Mouse (Mus musculus) cerebellum, postnatal 14 days (tissue): Measurements from ENCODE around the gene Gpr146.
"Not testable (repeated sequence)": the region's sequence is repeated elsewhere in the genome, so short reads cannot be mapped to it uniquely, and the experiment has no call there.

ENCODE experiments used
- DNase-seq, 2 experiments: peaks; one replicate each; pipeline ENCODE4 v3.0.0; 2021; ENCODE audit warnings: mixed read lengths in 2 of 2

Gpr146 gene

DNA sequence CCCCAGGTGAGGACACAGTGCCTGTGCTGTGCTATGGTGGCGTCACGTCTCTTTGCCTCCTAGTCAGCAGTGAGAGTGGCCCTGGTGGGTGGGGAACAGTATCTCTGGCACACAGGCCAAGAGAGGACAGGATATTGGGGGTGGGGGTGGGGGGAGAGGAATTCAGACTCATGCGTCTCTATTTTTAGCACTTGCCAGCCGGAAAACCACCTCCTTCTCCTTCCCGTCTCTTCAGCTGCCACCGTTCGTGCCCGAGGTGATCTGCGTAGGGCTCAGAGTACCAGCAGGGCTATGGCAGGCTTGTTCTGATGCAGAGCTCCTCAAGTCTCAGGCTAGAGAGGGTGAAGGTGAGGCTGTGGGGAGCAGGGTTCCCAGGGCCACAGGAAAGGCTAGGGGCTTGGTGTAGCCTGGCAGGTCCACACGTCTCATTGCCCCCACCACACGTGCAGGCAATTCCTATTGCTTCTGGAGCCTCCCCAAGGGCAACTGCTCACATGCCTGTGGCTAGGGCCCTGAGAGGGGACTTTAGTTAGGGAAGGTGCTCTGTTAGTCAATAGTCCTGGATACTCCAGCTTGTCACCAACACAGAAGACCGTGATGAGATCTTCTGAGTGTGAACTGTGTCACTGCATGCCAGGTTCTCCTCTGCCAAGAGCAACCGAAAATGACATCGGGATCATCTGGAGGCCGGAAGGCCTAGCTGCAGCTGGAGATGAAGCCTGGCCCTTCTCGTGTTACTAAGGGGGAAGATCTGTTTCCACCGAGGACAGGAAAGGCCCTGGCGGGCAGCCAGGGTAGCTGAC lies at the start of gene Gpr146:
Gene Gpr146, plus strand, starts transcription at position 230 of the 803 bp plus-strand sequence.
- peak in 1 of 2 experiments; percentile 66 for DNase-seq

DNA sequence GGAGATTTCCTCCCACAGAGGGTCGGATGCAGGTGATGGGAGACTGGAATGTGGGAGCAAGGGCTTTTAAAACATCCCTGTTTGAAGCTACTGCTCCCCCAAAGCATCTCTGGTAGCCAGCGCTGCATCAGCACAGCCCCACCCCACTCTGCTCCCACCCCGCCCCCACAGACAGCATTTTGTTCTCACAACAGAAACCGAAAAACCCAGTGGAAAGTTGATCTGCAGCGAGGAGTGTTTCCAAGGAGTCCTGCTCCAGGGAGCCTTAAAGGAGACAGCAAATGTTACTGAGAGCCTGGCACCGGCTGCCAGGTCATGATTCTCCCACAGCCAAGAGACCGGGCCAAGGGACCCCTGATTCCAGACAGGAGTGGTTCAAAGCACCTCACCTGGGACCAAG lies 46.7 kb upstream of the Gpr146 start:
- no peak for DNase-seq

DNA sequence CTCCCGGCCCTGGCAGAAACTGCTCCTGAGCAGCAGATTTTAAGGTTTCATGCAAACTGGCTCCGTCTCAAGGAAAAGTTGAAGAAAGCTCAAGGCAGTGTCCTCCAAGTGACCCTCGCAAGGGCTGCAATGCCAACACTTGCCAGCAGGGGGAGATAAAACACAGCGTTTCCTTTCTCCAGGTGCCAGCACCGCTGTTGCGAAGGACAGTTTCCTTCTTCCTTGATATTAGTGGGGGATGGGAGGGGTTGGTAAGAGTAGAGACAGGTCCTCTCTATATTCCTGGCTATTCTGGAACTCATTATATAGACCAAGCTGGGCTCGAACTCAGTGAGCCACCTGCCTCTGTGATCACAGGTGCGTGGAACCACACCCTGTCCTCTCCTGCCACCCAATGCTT lies 45.8 kb upstream of the Gpr146 start:
- DNase-seq: peak; percentile 92 to 95

DNA sequence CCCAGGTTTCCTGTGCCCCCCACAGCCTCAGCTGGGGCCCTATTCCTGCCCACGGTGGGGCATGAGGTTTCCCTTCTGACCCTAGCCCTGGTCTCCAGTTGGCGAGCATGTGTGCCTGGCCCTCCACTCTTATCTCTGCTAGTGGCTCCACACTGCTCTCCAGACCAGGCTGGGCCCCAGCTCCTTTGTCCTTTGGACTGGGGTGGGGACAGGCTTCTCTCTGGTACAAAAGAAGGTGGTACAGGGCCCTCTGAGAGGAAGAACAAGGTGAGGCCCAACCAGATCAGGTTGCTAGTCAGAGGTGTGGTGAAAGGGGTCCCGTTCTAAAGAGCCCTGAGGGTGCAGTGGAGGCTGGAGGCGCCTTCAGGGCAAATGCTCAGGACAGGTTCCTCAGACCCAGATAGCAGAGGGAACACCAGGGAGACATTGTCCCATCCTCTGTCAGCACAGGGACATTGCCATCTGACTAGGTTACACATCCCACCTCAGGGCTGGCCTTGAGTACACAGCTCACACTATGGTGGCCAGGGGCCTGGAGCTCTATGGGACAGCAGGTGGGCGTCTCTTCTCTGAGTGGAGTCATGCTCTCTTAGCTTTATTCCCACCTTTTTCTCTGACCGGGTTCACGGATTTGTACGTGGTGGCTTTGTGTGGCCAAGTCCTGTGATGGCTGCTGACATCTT lies 44.8 kb upstream of the Gpr146 start:
- DNase-seq: no peak

DNA sequence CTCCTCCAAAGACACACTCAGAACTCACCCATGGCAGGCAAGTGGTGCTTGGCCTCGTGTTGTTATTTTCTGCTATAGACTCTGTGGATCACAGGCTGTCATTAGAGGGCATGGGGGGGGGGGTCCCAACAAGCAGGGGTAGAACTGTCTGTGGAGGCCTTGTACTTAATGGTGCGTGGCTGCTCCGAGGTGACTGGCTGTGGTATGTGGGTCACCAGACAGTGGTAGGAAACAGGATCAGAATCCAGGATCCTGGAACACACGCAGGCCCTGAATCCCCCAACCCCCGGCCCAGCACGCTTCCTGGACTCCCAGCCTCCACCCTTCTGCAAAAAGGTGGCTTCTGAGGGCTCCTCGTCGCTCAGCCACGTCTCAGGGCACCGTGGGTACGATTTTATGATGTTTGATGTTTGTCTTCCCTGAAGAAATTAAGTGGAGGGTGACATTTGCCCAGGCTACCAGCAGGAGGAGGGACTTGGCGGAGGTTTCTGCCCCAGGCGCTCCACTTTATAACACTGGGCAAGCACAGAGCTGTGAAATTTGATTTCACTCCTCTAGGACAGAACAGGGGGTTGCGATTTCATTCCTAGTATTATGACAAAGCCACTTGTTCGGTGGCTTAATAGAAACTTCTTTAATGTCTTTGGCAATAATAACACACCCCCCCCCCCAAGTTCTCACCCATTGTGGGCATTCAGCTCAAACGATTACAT lies 44.0 kb upstream of the Gpr146 start:
- no peak for DNase-seq

DNA sequence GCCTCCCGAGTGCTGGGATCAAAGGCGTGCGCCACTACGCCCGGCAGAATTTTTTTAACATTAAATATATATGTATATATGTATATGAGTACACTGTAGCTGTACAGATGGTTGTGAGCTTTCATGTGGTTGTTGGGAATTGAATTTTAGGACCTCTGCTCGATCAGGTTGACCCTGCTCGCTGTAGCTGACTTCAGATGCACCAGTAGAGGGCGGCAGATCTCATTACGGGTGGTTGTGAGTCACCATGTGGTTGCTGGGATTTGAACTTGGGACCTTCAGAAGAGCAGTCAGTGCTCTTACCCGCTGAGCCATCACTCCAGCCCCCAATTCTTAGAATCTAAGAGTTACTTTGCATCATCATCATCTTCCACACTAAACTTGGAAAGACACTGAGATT lies 43.1 kb upstream of the Gpr146 start:
- DNase-seq: not testable (repeated sequence)

DNA sequence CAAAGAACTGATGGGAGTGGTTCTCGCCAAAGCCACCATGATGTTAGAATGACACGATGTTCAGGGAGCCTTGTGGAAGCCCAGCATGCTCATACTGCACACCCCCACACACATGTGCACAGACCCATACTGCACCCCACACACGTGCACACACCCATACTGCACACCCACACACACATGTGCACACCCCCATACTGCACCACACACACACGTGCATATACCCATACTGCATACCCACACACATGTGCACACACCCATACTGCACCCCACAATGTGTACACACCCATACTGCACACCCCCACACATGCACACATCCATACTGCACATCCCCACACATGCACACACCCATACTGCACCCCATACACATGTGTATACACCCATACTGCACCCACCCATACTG lies 41.9 kb upstream of the Gpr146 start:
- no peak for DNase-seq

DNA sequence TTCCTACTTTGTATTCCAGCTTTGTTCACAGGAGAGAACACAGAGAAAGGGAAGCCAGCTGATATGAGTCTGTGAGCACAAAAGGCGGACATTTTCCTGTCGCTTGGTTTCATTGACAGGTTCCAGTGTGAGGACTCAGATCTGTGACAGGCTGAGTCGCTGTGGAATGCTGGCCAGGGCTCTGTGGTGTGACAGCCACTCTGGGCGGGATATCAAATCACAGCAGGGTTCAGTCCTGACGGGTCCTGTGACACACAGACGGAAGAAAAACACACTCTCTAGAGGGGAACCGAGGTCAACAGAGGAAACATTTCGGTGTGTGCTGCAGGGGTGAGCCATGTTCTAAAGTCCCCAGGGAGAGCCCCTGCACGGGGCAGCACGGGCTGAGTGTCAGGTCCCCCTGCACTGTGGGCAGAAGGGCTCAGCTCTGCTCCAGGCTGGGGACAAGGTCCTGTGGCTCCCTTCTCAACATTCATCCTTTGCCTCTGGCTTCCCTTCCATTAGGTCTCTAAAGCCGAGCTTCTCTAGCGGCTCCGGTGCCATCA lies 39.6 kb upstream of the Gpr146 start:
- DNase-seq: peak; percentile 96 to 97

DNA sequence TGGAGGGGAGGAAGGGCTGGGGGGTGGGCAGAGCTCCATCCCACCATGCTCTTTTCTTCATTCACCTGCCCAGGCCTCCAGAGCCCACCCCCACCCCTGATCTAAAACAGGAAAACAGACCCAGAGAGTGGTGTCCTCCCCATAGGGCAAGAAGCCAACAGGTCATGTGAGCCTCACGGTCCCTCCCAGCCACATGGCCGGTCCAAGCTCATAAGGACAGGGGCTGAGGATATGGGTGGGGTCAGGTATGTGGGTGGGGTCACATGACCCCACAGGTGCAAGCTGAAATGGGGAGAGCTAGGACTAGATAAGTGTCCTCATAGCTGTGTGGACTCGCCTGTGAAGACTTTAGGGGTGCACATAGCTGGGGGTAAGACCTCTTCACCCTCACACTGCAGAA lies 39.1 kb upstream of the Gpr146 start:
- peak; percentile 78 to 85 for DNase-seq

DNA sequence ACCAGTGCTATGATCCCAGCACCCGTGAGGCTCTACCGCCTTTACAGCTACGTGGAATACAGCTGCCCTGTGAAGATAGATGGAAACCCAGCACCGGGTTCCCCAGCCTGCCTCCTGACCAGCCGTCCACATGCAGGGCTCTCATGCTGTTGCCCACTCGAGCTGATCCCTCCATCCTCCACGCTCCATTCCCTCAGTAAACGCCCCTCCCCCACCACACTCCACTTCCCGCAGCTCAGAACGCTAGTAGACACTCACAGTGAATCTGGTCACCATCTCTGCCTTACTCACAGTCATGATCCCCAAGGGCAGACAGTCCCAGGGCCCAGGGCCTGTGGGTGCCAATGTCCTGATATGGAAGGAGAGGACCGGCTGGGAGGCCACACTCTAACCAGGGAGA lies 38.6 kb upstream of the Gpr146 start:
- peak in 1 of 2 experiments; percentile 74 for DNase-seq

DNA sequence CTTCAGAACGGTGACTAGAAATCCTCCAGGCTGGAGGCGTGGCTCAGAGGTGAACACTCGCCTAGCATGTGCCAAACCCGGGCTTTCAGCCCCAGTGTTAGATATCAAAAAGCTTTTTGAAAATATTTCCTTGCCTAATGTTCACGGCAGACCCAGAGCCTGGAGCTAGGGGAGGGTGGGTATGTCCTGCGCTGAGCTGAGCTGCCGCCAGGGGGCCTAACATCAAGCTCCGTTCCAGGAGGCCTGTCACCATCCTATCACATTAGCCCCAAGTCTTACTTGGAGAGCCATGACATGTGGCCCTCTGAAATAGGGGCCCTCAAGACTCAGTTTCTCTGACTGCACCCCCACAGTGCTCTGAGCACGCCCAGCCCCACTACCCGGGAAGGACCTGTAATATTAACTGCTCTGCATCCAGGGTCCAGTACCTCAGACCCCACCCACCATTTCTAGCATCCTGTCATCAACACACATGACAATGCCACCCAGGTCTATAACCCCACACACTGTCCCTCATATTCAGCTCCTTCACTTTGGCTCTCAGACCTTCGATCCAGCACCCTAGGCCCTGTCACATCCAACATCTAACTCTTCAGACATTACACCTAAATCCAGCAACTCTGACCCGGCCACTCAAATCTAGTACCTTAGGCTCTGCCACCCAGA lies 33.3 kb upstream of the Gpr146 start:
- DNase-seq: peak; percentile 84 to 89

DNA sequence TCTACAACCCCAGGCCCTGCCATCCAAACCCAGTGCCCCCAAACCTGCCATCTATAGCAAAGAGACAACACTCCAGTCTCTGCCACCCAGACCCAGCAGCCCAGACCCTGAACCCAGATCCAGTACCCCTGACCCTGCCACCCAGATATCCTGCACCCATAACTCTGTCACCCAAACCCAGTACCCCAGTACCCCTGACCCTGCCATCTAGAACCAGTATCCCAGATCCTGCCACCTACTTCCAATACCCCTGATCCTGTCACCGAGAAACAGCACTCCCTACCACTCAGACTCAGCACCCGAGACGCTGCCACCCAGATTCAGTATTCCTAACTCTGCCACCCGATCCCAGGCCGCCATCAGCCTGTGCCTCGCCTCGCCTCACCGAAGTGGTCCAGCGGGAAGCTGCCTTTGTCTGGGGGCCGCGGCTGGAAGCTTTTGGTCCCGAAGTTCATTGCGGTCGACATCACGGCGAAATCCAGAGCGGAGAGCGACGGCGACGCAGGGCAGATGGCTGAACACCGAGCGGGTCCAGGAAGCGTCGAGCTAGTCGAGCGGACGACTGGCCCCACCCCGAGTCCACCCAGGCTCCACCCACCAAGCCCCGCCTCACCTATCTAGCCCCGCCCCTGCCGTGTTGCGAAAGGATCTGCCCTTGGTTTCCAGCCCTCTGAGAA lies 32.7 kb upstream of the Gpr146 start:
- DNase-seq: peak; percentile 94 to 96

DNA sequence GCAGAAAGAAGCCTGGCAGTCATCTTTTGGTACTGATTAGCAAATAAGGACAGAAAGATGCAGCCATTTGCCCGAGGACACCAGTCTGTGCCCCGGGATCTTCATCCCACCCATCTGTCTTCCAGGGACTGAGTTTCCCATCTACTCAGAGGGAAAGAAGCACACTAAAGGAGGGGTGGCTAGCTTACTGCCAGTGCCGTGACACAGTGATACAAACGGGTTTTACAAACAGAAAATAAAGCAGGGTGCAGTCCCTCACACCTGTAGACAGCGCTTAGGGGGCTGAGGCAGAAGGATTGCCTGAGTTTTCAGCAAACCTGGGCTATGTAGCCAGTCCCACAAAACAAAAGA lies 32.2 kb upstream of the Gpr146 start:
- no peak for DNase-seq

DNA sequence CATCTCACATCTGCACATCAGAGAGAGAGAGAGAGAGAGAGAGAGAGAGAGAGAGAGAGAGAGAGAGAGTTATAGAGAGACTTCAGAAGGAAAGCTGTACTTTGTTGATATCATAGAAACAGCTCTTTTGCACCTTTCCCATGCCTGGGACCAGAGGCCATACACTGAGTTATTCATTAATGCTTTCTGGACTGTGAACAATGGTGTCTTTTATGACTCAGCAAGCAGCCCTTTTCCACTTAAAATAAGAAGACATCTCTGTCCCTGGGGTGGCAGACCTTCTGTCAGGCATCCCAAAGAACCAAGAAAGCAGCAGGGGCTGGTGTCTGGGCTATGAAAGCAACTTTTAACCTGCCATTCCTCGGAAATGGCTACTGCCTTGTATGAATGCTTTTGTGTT lies 30.3 kb upstream of the Gpr146 start:
- no peak for DNase-seq

DNA sequence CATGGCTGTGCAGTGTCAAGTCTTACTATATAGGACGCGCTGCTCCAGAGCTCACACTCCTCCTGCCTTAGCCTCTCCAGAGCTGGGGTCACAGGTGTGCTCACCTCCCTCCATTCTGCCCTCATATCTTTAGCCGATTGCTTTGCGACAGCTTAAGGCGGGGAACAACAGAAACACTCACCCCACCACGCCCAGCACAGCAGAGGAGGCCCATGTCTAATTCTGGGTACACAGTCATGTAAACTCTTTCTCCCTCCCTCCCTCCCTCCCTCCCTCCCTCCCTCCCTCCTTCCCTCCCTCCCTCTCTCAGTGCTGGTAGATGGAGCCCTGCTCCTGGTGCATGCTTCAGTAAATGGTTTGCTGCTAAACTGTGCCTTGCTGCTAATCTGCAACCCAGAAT lies 27.8 kb upstream of the Gpr146 start:
- DNase-seq: no peak

DNA sequence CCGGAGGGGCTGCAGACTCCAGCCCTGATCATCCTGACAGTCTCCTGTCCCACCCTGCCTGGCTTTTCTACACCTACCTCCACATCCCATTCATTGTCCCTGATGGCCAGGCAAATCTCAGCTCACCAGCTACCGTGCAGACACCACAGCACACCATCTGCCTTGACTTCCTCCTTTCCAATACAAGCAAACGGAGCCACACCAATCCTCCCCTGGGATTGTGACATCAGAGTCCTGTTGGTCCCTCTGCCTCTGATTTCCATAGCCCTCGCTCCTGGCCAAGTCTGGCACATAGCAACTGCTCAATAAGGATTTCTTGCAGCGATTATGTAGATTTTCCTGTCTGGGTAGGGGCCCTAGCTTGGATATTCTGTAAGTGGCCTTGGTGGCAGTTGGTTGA lies 26.4 kb upstream of the Gpr146 start, which contains the start of gene Cox19:
Gene Cox19, minus strand, starts transcription at position 285 of the 400 bp plus-strand sequence.
- DNase-seq: no peak

DNA sequence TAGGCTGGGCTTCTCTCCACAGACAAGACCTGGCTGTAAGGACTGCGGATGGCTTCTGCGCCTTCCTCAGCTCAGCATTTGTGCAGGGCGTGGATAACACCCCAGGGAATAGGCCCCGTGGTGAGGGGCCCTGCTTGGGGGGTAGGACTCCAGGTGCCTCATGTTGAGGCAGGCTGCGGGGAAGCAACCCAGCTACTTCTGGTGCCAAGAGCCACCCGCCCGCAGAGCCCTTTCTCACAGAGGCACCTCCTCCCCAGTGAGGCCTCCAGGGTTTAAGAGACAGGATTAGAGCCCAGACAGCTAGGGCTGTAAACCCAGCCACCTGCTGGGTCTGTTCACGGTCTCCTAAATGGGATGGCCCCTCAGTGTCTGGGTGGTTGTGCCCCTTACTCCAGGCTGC lies 25.9 kb upstream of the Gpr146 start:
- DNase-seq: no peak

DNA sequence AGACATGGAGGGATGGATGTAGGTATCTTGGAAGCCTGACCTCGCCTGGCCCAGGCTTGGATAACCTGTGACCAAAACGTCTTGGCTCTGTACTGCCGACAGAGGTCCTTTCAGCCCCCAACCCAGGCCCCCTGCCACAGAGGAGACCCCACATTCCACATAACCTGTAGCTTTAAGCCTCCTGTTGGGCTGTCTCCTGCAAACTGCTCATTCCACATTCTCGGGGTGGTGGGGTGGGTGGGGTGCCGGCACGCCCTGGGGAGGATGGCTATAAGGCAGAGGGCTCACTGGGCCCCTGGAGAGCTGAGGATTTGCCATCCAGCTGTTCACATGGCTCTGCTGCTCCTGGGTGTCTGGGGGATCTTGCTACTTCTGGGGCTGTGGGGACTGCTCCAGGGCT lies 25.2 kb upstream of the Gpr146 start, which contains the start of gene Cyp2w1:
Gene Cyp2w1, plus strand, starts transcription at position 301 of the 400 bp plus-strand sequence.
- no peak for DNase-seq

DNA sequence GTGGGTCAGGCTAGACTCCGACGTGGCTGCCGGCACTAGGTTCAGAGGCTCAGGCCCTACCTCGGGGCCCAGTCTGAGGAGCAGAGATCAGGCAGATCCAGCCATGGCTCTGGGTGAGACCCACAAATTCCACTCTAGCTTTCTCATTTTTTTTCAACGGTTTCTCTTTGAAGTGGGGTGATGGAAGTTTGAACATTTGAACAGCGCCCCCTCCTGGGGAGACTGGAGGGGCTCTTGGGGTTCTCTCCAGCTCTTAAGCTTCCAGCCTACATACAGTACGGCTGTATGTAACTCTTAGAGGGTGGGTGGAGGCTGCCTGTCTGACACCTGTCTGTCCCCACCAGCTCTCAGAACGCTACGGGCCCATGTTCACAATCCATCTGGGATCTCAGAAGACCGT lies 24.0 kb upstream of the Gpr146 start:
- no peak for DNase-seq

DNA sequence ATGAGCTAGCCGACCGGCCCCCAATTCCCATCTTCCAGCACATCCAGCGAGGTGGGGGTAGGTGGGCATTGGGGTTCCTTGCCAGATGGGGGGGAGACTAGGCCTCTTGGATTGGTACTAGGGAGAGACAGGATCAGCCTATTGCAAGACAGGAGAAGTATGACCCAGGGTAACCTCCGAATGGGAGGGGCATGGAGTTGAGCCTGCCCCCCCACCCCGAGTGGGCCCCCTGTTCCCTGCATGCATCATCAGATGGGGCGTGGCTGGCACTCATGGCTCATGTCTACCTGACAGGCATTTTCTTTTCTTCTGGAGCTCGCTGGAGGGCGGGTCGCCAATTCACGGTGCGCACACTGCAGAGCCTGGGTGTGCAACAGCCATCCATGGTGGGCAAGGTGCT lies 23.6 kb upstream of the Gpr146 start:
- DNase-seq: no peak

DNA sequence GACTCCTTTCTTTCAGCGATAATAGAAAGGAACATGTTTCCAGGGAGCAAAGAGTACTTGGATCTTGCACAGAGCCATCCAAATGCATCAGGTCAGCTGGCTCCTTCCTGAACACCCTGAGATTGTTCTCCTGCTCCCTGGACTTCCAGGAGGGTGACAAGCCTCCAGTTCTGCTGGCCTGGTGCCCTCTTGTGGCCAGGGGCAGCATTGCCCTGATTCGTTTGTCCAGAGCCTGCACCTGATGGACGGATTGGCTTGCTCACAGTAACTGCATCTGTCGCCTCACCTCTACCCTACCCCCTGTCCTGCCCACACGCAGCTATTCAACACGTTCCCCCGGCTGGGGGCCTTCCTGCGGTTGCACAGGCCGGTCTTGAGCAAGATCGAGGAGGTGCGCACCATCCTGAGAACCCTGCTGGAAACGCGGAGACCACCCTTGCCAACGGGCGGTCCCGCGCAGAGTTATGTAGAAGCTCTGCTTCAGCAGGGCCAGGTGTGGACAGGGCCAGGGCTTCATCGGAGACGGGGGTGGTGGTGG lies 22.2 kb upstream of the Gpr146 start:
- peak; percentile 94 to 96 for DNase-seq

DNA sequence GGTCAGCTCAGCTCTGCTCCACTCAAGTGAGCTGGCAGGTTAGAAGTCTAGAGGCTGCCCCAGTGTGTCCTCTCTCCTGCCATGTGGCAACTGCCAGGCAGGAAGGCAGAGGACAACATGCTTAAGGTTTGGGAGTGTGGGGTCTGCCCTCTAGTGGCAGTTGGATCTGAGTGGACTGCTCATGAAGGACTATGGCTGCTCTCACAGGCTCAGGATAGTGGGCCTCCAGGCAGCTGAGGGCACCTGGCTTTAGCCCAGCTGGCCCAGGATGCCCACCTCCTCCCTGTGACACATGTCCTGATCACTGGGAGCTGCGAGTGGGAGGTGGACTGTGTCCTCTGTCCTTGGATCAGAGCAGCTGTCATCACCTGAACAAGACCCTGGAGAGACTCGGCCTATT lies 18.8 kb upstream of the Gpr146 start:
- peak; percentile 74 to 82 for DNase-seq
